Mouse (Mus musculus): ENCODE measurements at regions not wholly inside any gene's neighbourhood (a gene's known extent, or its start where the extent isn't known, plus 50 kb on each side); places are given as distances from the start of the nearest gene placed in this dataset.

DNA sequence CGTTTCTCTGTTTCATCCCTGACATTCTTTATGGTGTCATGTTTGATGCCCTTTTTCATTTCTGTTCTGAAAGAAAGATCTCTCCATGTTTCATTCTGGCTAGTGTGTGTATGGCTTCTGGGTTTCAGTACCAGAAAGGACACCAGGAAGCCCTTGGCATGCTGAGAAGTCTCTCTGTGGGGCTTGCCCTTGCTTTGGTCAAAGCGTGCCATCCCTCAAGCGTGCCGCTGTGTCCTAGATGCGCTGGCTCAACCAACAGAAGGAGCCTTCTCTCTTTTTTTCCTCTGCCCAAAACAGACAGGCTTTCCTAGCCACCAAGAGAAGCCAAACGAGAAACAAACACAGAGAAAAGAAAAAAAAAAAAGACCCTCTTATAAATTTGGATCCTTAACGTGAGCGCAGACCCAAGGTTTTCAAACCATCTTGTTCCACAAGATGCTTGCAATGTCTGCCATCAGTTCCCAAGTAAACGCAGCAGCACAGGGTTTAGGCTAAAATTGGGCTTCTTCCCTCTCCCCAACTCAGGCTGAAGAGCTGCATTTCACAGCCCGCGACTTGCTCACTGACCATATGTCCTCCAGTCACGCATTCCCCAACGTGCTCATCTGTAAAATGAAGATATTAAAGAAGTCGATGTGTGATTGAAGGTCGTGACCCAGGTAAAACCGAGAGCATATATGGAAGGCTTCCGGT is 97.3 kb upstream of the Foxn2 start:
- DNase-seq (ENCODE audit: low spot score): no peak
- H3K27ac ChIP-seq (replicated peaks): no peak overlapping the region
- H3K9ac ChIP-seq (ENCODE audit: low read length): no peak overlapping the region
- no peaks in the 10 kb centered on the region for H3K36me3 ChIP-seq (ENCODE audit: control insufficient read depth, insufficient read depth, low read length)
- no peaks in the 10 kb centered on the region for H3K9me3 ChIP-seq (ENCODE audit: control insufficient read depth, low read length)
- no peak overlapping the region for H3K4me2 ChIP-seq (replicated peaks; ENCODE audit: low read depth)
- H3K4me1 ChIP-seq (replicated peaks; ENCODE audit: control insufficient read depth, insufficient read depth): no peaks in the 10 kb centered on the region
- no peak for ATAC-seq (ENCODE audit: low FRiP score, low TSS enrichment)
- H3K27me3 ChIP-seq (ENCODE audit: control insufficient read depth, insufficient read depth, low read length): no peaks in the 10 kb centered on the region
- WGBS: 80% methylated on average over 17 of the region's 17 CpGs
- H3K4me3 ChIP-seq (ENCODE audit: low read depth, low read length): no peak overlapping the region
- no peak for TF ChIP-seq CTCF (IDR thresholded peaks at IDR 0.05; ENCODE audit: low read depth)
- no peak for TF ChIP-seq EP300 (optimal IDR thresholded peaks at IDR 0.05)

DNA sequence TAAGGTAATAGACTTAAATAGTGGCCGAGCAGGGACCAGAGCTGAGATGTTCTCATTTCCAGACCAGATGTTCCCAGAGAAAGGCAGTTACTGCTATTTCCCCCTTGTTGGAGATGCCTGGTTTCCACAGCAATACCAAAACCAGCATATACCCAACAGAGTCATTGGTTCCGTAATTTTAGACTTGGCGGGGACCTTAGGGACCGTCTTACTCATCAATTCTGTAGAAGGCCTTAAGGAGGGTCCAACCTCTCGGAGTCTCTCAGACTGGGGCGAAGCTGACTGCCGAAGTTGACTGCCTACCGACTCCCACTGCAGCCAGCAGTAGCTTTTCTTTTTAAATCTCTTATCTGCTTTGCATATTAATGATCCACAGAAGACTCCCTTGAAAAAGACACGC is 95.1 kb upstream of the Foxn2 start:
- H3K9ac ChIP-seq (ENCODE audit: low read length): no peak overlapping the region
- H3K27ac ChIP-seq (replicated peaks): no peak overlapping the region
- no peak for ATAC-seq (ENCODE audit: low FRiP score, low TSS enrichment)
- no peaks in the 10 kb centered on the region for H3K4me1 ChIP-seq (replicated peaks; ENCODE audit: control insufficient read depth, insufficient read depth)
- H3K9me3 ChIP-seq (ENCODE audit: control insufficient read depth, low read length): no peaks in the 10 kb centered on the region
- no peak overlapping the region for H3K4me3 ChIP-seq (ENCODE audit: low read depth, low read length)
- H3K4me2 ChIP-seq (replicated peaks; ENCODE audit: low read depth): no peak overlapping the region
- 85% methylated on average over 9 of the region's 9 CpGs for WGBS
- no peaks in the 10 kb centered on the region for H3K36me3 ChIP-seq (ENCODE audit: control insufficient read depth, insufficient read depth, low read length)
- DNase-seq (ENCODE audit: low spot score): no peak
- H3K27me3 ChIP-seq (ENCODE audit: control insufficient read depth, insufficient read depth, low read length): no peaks in the 10 kb centered on the region
- TF ChIP-seq CTCF (IDR thresholded peaks at IDR 0.05; ENCODE audit: low read depth) (no peak), EP300 (optimal IDR thresholded peaks at IDR 0.05) (no peak)

DNA sequence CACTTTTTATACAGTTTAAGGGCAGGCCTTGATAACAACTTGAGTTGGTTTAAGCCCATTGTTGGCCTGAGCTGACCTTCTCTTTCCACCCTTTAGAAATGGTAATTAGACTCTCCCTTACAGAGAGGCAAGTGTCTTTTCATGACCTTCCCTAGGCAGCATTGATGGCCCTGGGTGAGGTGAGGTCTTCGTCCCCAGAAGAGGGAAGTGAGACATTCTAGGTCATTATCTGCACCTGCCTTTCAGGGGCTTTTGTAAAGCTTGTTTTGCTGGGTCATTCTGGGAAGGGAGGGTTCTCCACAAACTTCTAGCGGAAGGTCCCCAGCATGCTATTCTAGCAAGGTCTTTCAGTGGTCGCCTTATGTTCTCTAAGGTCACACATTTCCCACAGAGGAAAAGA is 93.6 kb upstream of the Foxn2 start:
- no peaks in the 10 kb centered on the region for H3K36me3 ChIP-seq (ENCODE audit: control insufficient read depth, insufficient read depth, low read length)
- H3K27me3 ChIP-seq (ENCODE audit: control insufficient read depth, insufficient read depth, low read length): no peaks in the 10 kb centered on the region
- H3K27ac ChIP-seq (replicated peaks): no peak overlapping the region
- H3K9ac ChIP-seq (ENCODE audit: low read length): no peak overlapping the region
- WGBS: 71% methylated on average over 3 of the region's 3 CpGs
- no peak overlapping the region for H3K4me2 ChIP-seq (replicated peaks; ENCODE audit: low read depth)
- no peak for ATAC-seq (ENCODE audit: low FRiP score, low TSS enrichment)
- DNase-seq (ENCODE audit: low spot score): peak; percentile 3
- no peaks in the 10 kb centered on the region for H3K4me1 ChIP-seq (replicated peaks; ENCODE audit: control insufficient read depth, insufficient read depth)
- H3K9me3 ChIP-seq (ENCODE audit: control insufficient read depth, low read length): no peaks in the 10 kb centered on the region
- H3K4me3 ChIP-seq (ENCODE audit: low read depth, low read length): no peak overlapping the region
- no peak for TF ChIP-seq EP300 (optimal IDR thresholded peaks at IDR 0.05)
- no peak for TF ChIP-seq CTCF (IDR thresholded peaks at IDR 0.05; ENCODE audit: low read depth)

DNA sequence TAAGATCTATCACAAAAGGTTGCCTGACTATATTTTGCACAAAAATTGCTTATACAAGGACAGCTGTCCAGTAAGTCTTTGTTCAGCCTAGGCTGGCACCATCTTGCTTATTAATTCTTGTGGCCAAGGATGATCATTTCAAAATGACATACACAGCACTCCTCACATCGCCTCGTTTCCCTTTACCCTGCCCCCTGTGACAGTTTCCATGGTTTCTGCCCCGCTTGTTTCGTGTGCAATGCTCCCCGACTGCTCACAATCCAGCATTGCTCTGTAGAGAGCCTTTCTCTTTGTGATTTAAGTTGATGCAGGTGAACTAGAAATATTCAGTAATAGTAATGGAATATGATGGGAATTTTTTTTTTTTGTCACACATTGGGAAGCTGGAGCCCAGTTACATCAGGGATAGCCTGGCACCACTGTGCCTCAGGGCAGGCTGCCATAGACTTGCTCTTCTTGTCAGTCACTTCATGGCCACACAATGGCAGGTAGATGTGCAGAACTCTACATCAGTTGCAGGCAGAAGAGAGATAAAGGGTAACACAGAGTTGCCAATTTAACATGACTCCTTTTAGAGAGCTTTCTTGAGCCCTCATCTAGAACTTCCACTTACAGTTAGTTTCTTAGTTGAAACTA is 90.6 kb upstream of the Foxn2 start:
- Histone ChIP-seq H3K36me3 (ENCODE audit: control insufficient read depth, insufficient read depth, low read length) (no peaks in the 10 kb centered on the region), H3K27ac (replicated peaks) (no peak overlapping the region), H3K4me1 (replicated peaks; ENCODE audit: control insufficient read depth, insufficient read depth) (no peaks in the 10 kb centered on the region), H3K4me2 (replicated peaks; ENCODE audit: low read depth) (no peak overlapping the region), H3K9ac (ENCODE audit: low read length) (no peak overlapping the region), H3K27me3 (ENCODE audit: control insufficient read depth, insufficient read depth, low read length) (no peaks in the 10 kb centered on the region), H3K9me3 (ENCODE audit: control insufficient read depth, low read length) (no peaks in the 10 kb centered on the region), H3K4me3 (ENCODE audit: low read depth, low read length) (no peak overlapping the region)
- peak; percentile 8 for DNase-seq (ENCODE audit: low spot score)
- no peak for TF ChIP-seq EP300 (optimal IDR thresholded peaks at IDR 0.05)
- no peak for TF ChIP-seq CTCF (IDR thresholded peaks at IDR 0.05; ENCODE audit: low read depth)
- no peak for ATAC-seq (ENCODE audit: low FRiP score, low TSS enrichment)
- 89% methylated on average over 5 of the region's 5 CpGs for WGBS

DNA sequence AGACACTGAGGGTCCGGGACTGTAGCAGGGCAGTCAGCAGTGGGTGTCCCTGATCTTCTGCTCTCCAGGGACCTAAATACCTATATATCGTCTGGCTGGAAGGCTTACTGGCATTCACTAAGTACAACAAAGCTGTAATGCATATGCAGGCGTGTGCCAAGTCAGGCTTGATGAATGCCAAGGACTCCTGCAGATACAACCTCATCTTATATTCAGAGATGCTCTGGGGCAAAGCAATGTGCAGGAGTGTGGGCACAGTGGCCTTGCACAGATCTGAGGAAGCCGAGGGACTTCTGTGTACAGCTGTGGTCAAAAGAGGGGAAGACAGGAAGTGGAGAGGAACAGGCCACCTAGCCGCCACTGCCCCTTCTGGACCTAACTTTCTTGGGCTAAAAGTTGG is 89.5 kb upstream of the Foxn2 start:
- ATAC-seq (ENCODE audit: low FRiP score, low TSS enrichment): no peak
- TF ChIP-seq CTCF (IDR thresholded peaks at IDR 0.05; ENCODE audit: low read depth) (no peak), EP300 (optimal IDR thresholded peaks at IDR 0.05) (no peak)
- no peaks in the 10 kb centered on the region for H3K36me3 ChIP-seq (ENCODE audit: control insufficient read depth, insufficient read depth, low read length)
- H3K4me2 ChIP-seq (replicated peaks; ENCODE audit: low read depth): no peak overlapping the region
- H3K4me3 ChIP-seq (ENCODE audit: low read depth, low read length): no peak overlapping the region
- DNase-seq (ENCODE audit: low spot score): peak; percentile 4
- H3K27ac ChIP-seq (replicated peaks): no peak overlapping the region
- no peaks in the 10 kb centered on the region for H3K9me3 ChIP-seq (ENCODE audit: control insufficient read depth, low read length)
- no peak overlapping the region for H3K9ac ChIP-seq (ENCODE audit: low read length)
- 67% methylated on average over 5 of the region's 5 CpGs for WGBS
- no peaks in the 10 kb centered on the region for H3K4me1 ChIP-seq (replicated peaks; ENCODE audit: control insufficient read depth, insufficient read depth)
- no peaks in the 10 kb centered on the region for H3K27me3 ChIP-seq (ENCODE audit: control insufficient read depth, insufficient read depth, low read length)

DNA sequence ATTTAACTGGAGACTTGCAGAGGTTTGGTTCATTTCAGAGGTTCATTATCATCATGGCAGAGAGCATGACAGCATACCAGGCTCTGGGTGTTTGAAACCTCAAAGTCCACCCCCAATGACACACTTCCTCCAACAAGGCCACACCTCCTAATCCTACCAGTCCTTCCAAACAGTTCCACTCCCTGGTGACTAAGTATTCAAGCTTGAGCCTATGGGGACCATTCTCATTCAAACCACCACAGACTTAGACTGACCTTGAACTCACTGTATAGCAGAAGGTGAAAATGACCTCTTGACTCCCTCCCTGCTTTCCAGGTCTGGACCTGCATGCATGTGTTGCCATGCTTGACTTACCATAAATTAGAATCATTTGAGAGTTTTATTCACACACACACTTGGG is 87.6 kb upstream of the Foxn2 start:
- H3K36me3 ChIP-seq (ENCODE audit: control insufficient read depth, insufficient read depth, low read length): no peaks in the 10 kb centered on the region
- TF ChIP-seq CTCF (IDR thresholded peaks at IDR 0.05; ENCODE audit: low read depth): no peak
- TF ChIP-seq EP300 (optimal IDR thresholded peaks at IDR 0.05): no peak
- H3K4me3 ChIP-seq (ENCODE audit: low read depth, low read length): no peak overlapping the region
- no peaks in the 10 kb centered on the region for H3K9me3 ChIP-seq (ENCODE audit: control insufficient read depth, low read length)
- DNase-seq (ENCODE audit: low spot score): no peak
- no peaks in the 10 kb centered on the region for H3K4me1 ChIP-seq (replicated peaks; ENCODE audit: control insufficient read depth, insufficient read depth)
- no peak for ATAC-seq (ENCODE audit: low FRiP score, low TSS enrichment)
- no peak overlapping the region for H3K27ac ChIP-seq (replicated peaks)
- H3K27me3 ChIP-seq (ENCODE audit: control insufficient read depth, insufficient read depth, low read length): no peaks in the 10 kb centered on the region
- H3K9ac ChIP-seq (ENCODE audit: low read length): no peak overlapping the region
- H3K4me2 ChIP-seq (replicated peaks; ENCODE audit: low read depth): no peak overlapping the region

Data from stomach, postnatal 0 days (tissue).